Mouse (Mus musculus) lung, adult 18-20 months (tissue): ENCODE measurements around the gene Nkain1.

Source experiments
- DNase-seq, 2 experiments: peaks; one replicate each; pipeline ENCODE4 v3.0.0; 2022; ENCODE audit warnings: mixed read lengths in 2 of 2

Gene Nkain1

GRCm38 (mm10) chr4:130550511-130550910, 23.5 kb downstream of the Nkain1 start:
- no peak for DNase-seq

- no peak for DNase-seq
Observed at GRCm38 (mm10) chr4:130549189-130549588, 24.8 kb downstream of the Nkain1 start.

- DNase-seq: no peak
Observed at GRCm38 (mm10) chr4:130546798-130547562, 27.0 kb downstream of the Nkain1 start.

DNA sequence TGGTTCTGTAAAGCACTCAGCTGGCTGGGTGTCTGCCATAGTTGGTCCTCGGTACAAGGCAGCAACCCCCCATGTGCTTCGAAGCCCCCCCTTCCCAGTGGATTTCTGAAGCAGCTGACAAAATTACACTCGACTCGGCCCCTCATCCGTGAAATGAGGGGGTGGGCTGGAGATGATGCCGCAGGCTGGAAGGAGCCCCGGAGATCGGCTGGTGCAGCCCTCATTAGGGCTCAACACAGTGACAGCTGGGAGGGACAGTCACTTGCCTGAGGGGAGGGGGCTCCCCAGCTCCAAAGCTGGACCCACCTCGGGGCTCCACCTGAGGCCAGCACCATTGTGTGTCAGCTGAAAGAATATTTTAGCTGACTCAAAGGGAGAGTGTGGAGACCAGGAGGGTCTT, 29.6 kb downstream of the Nkain1 start:
- no peak for DNase-seq

- no peak for DNase-seq
Observed at GRCm38 (mm10) chr4:130543121-130543520, 30.9 kb downstream of the Nkain1 start.

GRCm38 (mm10) chr4:130540831-130541230, 33.1 kb downstream of the Nkain1 start:
- DNase-seq: no peak

GRCm38 (mm10) chr4:130539706-130540105, 34.3 kb downstream of the Nkain1 start:
- no peak for DNase-seq

GRCm38 (mm10) chr4:130539053-130539452, 34.9 kb downstream of the Nkain1 start:
- DNase-seq: no peak

- no peak for DNase-seq
Observed at GRCm38 (mm10) chr4:130537371-130537770, 36.6 kb downstream of the Nkain1 start.

DNA sequence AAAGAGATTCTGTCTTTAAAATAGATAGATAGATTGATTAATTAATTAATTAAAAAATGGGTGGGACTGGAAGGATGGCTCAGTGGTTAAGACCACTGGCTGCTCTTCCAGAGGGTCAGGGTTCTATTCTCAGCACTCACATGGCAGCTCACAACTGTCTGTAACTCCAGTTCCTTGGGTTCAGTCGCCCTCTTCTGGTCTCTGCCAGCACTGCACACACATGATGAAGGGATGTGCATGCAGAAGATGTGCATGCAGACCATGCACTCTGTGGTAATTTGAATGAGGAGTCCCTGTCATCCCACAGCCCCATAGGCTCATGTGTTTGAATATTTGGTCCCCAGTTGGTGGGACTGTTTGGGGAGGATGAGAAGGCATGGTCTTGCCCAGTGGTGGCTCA, 38.2 kb downstream of the Nkain1 start:
- DNase-seq: no peak

DNA sequence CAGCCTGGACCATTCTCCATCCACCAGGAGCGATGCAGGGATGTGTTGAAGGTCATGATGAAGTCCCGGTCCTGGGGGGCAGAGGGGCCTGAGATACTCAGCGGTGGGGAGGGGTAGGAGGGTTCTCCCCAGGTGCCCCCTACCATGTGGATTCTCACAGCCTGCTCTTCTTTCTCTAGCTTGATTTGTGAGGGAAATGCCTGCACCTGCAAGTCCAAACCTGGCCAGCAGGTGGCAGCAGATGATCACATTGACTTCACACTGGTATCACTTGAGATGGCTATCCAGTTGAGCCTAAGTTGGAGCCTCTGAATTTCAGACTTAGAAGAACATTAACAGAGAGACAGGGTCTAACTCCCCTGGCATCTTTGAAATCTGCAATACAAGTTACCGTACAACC, 40.0 kb downstream of the Nkain1 start:
- DNase-seq: peak; percentile 74 to 75

DNA sequence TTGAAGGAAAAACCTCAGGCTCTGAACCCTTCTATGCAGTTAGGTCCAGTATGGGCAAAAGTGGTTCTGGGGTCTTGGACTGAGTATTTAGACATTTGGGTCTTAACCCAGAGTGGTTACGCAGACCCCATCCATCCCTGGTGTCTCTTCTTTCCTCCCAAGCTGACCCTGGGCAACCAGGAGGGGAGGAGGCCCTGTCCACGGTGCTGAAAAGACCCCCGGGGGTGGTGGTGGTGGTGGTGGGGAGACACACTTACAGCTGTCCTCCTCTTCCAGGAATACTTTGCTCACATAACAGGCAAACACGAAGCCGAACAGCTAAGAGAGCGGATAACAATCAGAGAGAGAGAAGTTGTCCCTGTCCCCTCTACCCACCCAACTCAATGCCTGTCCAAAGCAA, 41.6 kb downstream of the Nkain1 start:
- DNase-seq: no peak

DNA sequence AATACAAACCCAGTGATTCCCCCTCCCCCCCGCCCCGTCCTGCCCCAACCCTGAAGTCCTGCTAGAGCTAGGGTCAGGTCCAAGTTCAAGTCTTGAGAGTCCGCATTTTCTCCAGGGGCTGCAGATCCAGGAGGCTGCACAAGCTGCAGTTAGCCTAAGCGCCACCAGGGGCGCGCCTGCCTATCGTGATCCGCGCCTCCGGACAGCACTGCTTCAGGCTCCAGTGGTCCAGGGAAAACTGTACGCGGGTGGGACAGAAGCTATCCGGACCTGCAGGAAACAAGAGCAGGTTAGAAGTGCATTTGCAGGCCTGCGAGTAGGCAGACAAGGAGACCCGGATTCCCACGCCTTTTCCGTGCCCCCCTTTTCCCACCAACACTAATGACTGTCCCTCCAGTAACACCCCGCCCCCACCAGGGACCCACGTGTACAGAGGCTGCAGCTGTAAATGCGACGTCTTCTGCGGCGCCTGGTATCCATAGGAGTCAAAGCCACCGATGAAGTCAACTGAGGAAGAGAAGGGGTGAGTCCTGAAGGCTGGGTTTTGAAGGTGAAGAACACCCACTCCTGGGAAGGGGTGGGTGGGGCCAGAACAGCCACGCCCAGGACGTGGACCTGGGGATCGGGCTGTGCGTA, 42.2 kb downstream of the Nkain1 start:
- peak; percentile 37 to 59 for DNase-seq

- DNase-seq: peak in 1 of 2 experiments; percentile 24
Observed at GRCm38 (mm10) chr4:130527804-130528203, 46.2 kb downstream of the Nkain1 start.

DNA sequence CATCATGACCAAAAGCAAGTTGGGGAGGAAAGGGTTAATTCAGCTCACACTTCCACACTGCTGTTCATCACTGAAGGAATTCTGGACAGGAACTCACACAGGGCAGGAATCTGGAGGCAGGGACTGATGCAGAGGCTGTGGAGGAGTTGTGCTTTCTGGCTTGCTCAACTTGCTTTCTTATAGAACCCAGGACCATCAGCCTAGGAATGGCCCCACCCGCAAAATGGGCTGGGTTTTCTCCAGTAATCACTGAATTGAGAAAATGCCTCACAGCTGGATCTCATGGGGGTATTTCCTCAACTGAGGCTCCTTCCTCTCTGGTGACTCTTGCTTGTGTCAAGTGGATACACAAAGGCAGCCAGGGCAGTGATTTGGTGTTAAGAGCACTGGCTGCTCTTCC, 48.9 kb downstream of the Nkain1 start:
- DNase-seq: no peak

DNA sequence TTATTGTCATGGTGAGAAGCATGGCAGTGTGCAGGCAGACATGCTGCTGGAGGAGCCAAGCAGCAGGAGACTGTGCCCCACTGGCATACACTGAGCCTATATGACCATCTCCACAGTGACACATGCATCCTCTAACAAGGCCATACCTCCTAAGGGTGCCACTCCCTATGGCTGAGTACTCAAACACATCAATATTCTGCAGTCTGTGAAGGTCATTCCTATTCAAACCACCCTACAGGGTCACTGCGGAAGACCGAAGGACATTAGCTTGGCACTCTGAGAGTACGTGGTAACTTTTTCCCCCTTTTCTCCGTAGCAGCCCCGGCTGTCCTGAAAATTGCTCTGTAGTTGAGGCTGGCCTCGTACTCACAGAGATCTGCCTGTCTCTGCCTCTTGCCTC, 52.5 kb downstream of the Nkain1 start:
- no peak for DNase-seq

DNA sequence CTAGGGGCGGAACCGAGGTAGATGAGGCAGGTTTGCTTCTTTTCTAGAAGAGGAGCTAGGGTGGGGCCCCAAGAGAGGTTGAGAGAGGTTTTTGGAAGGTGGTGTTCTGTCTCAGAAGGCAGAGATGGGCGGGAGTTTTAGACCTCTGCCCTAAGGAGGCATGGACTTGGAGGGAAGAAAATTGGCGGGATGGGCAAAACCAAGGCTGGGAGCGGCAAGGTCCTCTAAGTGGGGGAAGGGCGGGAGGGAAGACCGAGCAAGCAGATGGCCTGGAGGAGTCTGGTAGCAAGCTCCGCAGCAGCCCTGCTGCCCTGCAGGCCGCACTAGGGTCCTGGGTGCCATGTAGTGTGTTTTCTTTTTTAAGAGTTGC, 53.5 kb downstream of the Nkain1 start:
- DNase-seq: no peak

DNA sequence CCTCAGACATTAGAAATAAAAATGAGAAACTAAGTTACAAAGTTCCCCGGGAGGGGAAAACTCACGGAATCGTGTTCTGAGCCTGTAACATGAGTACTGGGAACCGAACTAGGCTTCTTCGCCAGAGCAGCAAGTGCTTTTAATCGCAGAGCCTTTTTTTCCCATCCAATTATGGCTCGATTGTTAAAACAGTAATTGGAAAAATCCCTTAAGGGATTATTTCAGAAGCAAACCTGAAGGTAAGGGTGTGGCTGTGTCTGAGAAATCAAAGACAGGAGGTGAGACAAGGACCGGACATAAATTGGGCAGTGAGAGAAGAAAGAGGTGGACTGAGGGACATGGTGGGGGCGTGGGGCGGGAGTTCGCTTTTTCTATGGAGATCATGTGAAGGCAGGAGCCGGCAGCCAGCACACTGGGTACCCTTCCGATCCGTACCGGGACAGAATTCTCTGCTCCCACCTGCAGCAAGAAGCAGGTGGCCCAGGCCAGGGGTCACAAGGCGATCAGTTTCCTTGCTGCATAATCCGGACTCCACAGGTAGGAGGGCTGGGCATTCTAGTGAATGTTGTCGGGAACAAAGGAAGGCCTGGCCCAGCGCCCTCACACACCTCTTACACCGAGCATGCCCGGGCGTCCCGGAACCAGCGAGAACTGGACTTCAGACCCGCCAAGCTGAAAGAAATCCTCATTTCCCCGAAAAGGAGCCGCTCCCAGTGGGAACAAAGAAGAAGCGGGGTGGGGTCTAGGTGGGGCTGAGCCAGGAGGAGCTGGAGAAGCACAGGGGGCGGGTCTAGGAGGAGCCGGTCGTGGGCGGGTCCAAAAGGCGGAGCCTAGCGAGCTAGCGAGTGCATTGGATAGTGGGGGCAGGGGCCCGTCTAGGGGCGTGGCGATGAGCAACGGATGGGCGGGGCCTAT, 54.1 kb downstream of the Nkain1 start:
- DNase-seq: peak; percentile 96 to 98

- DNase-seq: no peak
Observed at GRCm38 (mm10) chr4:130516490-130516889, 57.5 kb downstream of the Nkain1 start.
